Mouse (Mus musculus) gastrocnemius, adult 18-20 months (tissue): ENCODE measurements around the gene Soga3. TPM values are rescaled to one million over a fixed set of nuclear protein-coding genes. Genes with fewer than 3 reads are reported as not detected.

Experiments
- DNase-seq: peaks from one replicate; pipeline ENCODE4 v3.0.0; 2021; ENCODE audit warnings: low spot score
- total RNA-seq, 2 experiments: library from RNA; stranded (reverse); gene quantifications; 2 replicates each; pipeline ENCODE4 v1.2.3; 2021

Gene Soga3
- total RNA-seq, 2 experiments from 2014 or later: not detected

DNA sequence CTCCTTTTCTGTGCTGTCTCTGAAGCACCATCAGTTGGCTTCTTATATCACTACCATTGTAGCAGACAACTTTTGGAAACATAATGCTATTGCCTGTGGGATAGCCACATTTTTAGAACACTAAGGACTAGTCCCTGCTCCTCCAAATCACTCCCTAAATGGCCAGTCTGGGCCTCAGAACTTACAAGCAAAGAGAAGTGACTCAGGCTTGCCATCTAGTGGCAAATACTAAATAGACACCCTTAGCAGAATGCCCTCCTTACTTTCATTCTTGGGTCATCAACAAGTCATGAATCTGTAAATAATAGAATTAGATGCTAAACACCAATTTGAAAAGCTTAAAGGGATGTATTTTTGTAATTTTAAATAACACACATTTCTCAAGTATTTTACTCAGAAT lies 63.1 kb downstream of the Soga3 start:
- DNase-seq: peak; percentile 55

- DNase-seq: peak; percentile 49
Measured at GRCm38 (mm10) chr10:29208735-29209134, 65.1 kb downstream of the Soga3 start.

- peak; percentile 88 for DNase-seq
Measured at GRCm38 (mm10) chr10:29211453-29211852, 67.8 kb downstream of the Soga3 start, which contains the start of gene 9330159F19Rik. Gene 9330159F19Rik, plus strand, starts transcription at chr10:29211606.

DNA sequence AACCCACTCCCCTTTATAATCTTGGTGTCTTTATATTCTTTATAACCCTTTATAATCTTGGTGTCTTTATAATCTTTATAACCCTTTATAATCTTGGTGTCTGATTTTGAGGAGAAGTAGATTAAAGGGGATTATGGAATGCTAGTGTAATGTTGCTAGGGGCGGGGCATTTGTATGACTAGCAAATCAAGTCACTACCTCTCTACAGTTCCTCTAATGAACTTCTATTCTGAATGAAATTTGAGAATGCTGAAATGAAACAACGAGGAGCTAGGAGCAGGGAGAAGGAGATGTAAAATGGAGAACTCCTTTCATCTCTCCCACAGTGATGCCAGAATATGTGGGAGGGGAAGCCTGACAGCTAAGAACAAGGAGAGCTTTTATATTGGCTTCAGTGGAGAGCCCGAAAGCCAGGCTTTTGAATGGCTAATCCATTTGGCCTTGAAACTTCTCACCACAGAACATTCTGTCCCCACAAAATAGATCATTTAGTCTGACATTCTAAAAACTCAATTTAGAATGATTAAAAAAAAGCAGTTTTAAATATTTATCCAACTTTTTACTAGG lies 70.0 kb downstream of the Soga3 start:
- DNase-seq: peak; percentile 57

DNA sequence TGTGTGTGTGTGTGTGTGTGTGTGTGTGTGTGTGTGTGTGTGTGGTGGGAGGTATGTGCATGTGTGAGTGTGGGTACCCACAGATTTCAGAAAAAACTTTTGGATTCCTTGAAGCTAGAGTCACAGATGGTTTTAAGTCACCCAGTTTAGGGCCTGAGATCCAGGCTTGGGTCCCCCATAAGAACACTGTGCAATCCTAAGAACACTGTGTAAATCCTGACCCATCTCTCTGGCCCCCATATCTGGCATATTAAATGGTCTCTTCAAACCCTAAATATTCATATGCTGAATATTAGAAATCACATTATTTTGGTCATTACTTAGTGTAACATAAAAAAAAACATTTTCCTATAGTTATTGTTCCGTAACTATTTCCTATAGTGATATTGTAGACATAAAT lies 73.3 kb downstream of the Soga3 start:
- no peak for DNase-seq

- DNase-seq: no peak
Measured at GRCm38 (mm10) chr10:29217451-29217850, 73.8 kb downstream of the Soga3 start.

DNA sequence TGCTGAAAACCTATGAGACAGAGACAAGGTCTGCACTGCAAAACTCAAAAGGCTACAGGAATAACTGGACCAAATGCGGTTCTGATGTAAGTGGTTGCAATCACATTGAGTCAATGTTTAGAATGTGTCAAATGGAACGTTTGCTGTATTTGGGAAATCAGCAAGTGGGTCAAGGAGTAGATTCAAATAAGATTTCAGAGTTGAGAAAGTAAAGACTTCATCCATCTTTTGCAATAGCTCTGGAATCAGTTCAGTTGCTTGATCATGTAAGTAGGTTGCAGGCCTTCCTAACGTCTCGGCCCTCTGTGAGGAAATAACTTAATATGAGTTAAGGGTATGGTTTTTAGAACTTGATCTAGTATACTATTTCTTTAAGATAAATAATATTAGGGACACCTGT lies 81.7 kb downstream of the Soga3 start:
- no peak for DNase-seq

GRCm38 (mm10) chr10:29231208-29231607 lies 87.6 kb downstream of the Soga3 start:
- DNase-seq: no peak

Other genes starting within 250 kb of the Soga3 start
- not detected for gene 2310057J18Rik, start 157.5 kb upstream of the Soga3 start, total RNA-seq
- gene Gm49353, start 55.1 kb downstream of the Soga3 start, total RNA-seq: not detected
- 10 to 100 TPM; 47.5 to 74.0 TPM for gene 9330159F19Rik, start 67.8 kb downstream of the Soga3 start, total RNA-seq
- 10 to 100 TPM; 37.8 to 40.2 TPM for gene Echdc1, start 169.3 kb downstream of the Soga3 start, total RNA-seq
- gene Rnf146, start 218.6 kb downstream of the Soga3 start, total RNA-seq: 10 to 100 TPM; 50.1 to 61.3 TPM